Mouse (Mus musculus) CH12F3 (cell line): Measurements from ENCODE around the gene Gadl1.
"Not testable (repeated sequence)": the region's sequence is repeated elsewhere in the genome, so short reads cannot be mapped to it uniquely, and the experiment has no call there.

Experiments used
- in situ Hi-C: fragments of 300-500 bp; cut with MboI; formaldehyde crosslinking; loops from 2 replicates; pipeline ENCODE4 v1.14.3; 2020; ENCODE audit warnings: low sequenced_read_pairs

Gene Gadl1

GRCm38 (mm10) chr9:116018586-116018985 is 109.3 kb downstream of the Gadl1 start:
- in situ Hi-C loops: no loop called here

GRCm38 (mm10) chr9:116025371-116025770 is 116.1 kb downstream of the Gadl1 start:
- in situ Hi-C loops: loop anchor here (25.0 kb wide), 1 partner anchor 313 kb away; no protein-coding TSS in a partner anchor

GRCm38 (mm10) chr9:116029076-116029475 is 119.8 kb downstream of the Gadl1 start:
- in situ Hi-C loops: loop anchor here (25.0 kb wide), 1 partner anchor 317 kb away; no protein-coding TSS in a partner anchor

GRCm38 (mm10) chr9:116032711-116033110 is 123.5 kb downstream of the Gadl1 start:
- in situ Hi-C loops: loop anchor here (25.0 kb wide), 1 partner anchor 320 kb away; no protein-coding TSS in a partner anchor

- in situ Hi-C loops: loop anchor here (25.0 kb wide), 1 partner anchor 326 kb away; no protein-coding TSS in a partner anchor
Measured at GRCm38 (mm10) chr9:116038275-116038674, 129.0 kb downstream of the Gadl1 start.

GRCm38 (mm10) chr9:116039981-116040380 is 130.7 kb downstream of the Gadl1 start:
- in situ Hi-C loops: loop anchor here (25.0 kb wide), 1 partner anchor 328 kb away; no protein-coding TSS in a partner anchor

- in situ Hi-C loops: loop anchor here (25.0 kb wide), 1 partner anchor 329 kb away; no protein-coding TSS in a partner anchor
Measured at GRCm38 (mm10) chr9:116040852-116041251, 131.6 kb downstream of the Gadl1 start.

- in situ Hi-C loops: loop anchor here (25.0 kb wide), 1 partner anchor 329 kb away; no protein-coding TSS in a partner anchor
Measured at GRCm38 (mm10) chr9:116041369-116041768, 132.1 kb downstream of the Gadl1 start.

GRCm38 (mm10) chr9:116041787-116042186 is 132.5 kb downstream of the Gadl1 start:
- in situ Hi-C loops: loop anchor here (25.0 kb wide), 1 partner anchor 329 kb away; no protein-coding TSS in a partner anchor

- in situ Hi-C loops: loop anchor here (25.0 kb wide), 1 partner anchor 338 kb away; no protein-coding TSS in a partner anchor
Measured at GRCm38 (mm10) chr9:116049985-116050384, 140.7 kb downstream of the Gadl1 start.

GRCm38 (mm10) chr9:116053976-116054375 is 144.7 kb downstream of the Gadl1 start:
- in situ Hi-C loops: no loop called here

GRCm38 (mm10) chr9:116058475-116058874 is 149.2 kb downstream of the Gadl1 start:
- in situ Hi-C loops: no loop called here

- in situ Hi-C loops: no loop called here
Measured at GRCm38 (mm10) chr9:116059156-116059555, 149.9 kb downstream of the Gadl1 start.

GRCm38 (mm10) chr9:116060691-116061090 is 151.4 kb downstream of the Gadl1 start:
- in situ Hi-C loops: no loop called here

GRCm38 (mm10) chr9:116064774-116065173 is 155.5 kb downstream of the Gadl1 start:
- in situ Hi-C loops: no loop called here

GRCm38 (mm10) chr9:116071561-116071960 is 162.3 kb downstream of the Gadl1 start:
- in situ Hi-C loops: not testable (repeated sequence)

GRCm38 (mm10) chr9:116076163-116076562 is 166.9 kb downstream of the Gadl1 start:
- in situ Hi-C loops: no loop called here

- in situ Hi-C loops: no loop called here
Measured at GRCm38 (mm10) chr9:116076946-116077345, 167.7 kb downstream of the Gadl1 start.

GRCm38 (mm10) chr9:116077419-116077818 is 168.2 kb downstream of the Gadl1 start:
- in situ Hi-C loops: no loop called here

GRCm38 (mm10) chr9:116081781-116082180 is 172.5 kb downstream of the Gadl1 start:
- in situ Hi-C loops: no loop called here

- in situ Hi-C loops: no loop called here
Measured at GRCm38 (mm10) chr9:116083300-116083699, 174.0 kb downstream of the Gadl1 start.

GRCm38 (mm10) chr9:116083726-116084323 is 174.6 kb downstream of the Gadl1 start:
- in situ Hi-C loops: no loop called here
